Mouse (Mus musculus) skeletal muscle tissue, adult 2 months (tissue): ENCODE measurements around the gene Slc35e2.
A peak's percentile ranks its signal among the peaks of the same experiment; 100 is the strongest.
"Not testable (repeated sequence)": the region's sequence is repeated elsewhere in the genome, so short reads cannot be mapped to it uniquely, and the experiment has no call there.

Source experiments
- DNase-seq: peaks from one replicate; pipeline ENCODE4 v3.0.0-alpha.2; 2012; ENCODE audit warnings: low read depth, low spot score

Gene Slc35e2

DNA sequence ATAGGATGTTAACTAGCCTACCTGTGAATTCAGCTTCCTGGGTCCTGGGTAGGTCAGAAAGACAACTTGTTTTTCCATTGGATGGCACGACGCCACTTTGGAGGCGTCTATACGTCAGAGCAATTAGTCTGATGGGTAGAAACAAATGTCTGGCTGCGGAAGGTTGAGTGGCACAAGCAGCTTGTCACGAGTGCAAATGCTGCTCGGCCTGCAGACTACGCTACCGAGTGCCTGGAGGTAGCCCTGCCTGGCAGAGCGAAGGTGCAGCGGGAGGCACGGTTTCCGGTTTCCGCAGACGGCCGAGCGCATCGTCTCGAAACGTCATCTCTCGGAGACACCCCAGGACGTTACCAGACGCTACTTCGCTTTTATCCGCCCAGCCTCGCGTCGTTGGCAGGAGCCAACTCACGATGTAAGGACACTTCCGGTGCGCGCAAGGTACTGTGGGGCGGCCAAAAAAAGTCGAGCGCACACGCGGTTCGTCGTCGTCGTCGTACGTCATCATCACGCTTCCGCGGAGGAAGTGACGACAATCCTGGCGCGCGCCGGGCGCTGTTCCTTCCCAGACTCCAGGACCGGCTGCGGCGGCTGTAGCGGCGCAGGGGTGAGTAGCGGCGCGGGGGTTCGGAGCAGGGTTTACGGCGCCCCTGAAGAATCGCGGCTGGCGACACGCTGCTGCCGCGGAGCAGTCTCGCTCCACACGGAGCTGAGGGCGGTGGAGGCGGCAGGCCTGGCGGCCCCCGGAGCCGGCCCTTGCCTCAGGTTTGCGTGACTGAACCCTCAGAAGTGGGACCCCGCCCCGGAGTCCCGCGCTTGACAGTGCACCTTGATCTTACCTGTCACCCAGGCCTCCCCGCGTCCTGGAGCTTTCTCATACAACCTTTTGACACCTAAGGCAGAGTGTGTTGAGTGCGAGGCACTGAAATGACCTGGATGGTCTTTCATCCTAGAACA lies 23.4 kb downstream of the Slc35e2 start, which contains the start of gene Cdk11b:
Cdk11b (plus strand) TSS at position 517 of the 954 bp plus-strand sequence.
- DNase-seq = peak; percentile 98

GRCm38 (mm10) chr4:155630267-155630666 lies 29.1 kb downstream of the Slc35e2 start:
- DNase-seq = no peak

DNA sequence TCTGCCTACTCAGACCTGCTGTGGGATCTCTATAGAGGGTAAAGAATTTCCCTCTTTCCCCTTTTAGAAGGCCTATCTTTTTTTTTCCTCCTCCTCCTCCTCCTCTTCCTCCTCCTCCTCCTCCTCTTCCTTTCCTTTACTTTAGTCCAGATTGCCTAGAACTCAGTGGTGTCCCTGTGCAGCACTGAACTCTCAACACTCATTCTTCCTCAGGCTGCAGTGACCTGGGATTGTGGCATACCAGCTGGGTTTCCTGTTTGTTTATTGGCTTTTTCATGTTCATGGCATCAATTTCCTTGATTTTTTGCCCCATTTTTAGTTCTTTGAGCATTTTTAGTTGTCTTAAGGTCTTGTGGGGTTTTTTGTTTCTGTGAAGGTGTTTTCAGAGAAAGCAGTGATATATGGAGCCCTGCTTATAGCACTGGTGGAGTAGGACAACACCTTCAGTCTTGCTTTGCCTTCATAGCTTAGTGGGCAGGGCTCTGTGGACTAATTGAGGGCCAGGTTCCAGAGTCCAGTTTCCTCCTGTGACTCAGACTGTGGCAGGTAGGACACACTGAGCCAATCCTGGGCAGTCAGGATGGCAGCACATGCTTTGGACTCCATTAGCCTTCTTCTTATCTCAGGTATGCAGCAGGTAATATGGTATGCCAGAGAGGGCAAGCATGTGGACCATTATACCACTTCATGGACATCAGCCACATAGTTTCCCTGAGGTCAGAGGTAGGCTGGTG lies 34.7 kb downstream of the Slc35e2 start:
- DNase-seq = no peak

- no peak for DNase-seq
These were observed 42.3 kb downstream of the Slc35e2 start for GRCm38 (mm10) chr4:155643531-155643930.

DNA sequence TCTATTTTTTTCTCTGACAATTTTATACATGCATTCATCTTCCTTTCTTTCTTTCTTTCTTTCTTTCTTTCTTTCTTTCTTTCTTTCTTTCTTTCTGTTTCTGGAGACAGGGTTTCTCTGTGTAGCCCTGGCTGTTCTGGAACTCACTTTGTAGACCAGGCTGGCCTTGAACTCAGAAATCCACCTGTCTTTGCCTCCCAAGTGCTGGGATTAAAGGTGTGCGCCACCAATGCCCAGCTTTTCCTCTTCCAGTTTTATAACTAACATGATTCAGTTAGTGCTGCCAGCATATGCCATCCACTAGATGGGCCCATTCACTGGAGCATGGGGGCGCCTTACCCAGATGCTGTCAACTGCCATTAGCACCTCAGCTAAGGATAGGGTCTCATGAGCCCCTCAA lies 44.1 kb downstream of the Slc35e2 start, which contains the start of gene Gm10563:
Gm10563 (minus strand) TSS at position 101 of the 400 bp plus-strand sequence.
- not testable (repeated sequence) for DNase-seq

GRCm38 (mm10) chr4:155645721-155646120 lies 44.5 kb downstream of the Slc35e2 start:
- no peak for DNase-seq

DNA sequence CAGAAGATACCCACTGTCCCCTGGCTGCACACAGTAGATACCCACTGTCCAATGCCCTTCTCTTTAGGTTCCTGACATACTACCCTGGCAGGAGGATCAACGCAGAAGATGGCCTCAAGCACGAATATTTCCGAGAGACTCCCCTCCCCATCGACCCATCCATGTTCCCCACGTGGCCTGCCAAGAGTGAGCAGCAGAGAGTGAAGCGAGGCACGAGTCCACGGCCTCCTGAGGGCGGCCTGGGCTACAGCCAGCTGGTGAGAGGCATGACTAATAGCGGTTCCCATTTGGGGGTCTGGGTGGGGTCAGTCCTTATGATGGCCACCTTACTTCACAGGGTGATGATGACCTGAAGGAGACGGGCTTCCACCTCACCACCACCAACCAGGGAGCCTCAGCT lies 48.1 kb downstream of the Slc35e2 start:
- DNase-seq = no peak

DNA sequence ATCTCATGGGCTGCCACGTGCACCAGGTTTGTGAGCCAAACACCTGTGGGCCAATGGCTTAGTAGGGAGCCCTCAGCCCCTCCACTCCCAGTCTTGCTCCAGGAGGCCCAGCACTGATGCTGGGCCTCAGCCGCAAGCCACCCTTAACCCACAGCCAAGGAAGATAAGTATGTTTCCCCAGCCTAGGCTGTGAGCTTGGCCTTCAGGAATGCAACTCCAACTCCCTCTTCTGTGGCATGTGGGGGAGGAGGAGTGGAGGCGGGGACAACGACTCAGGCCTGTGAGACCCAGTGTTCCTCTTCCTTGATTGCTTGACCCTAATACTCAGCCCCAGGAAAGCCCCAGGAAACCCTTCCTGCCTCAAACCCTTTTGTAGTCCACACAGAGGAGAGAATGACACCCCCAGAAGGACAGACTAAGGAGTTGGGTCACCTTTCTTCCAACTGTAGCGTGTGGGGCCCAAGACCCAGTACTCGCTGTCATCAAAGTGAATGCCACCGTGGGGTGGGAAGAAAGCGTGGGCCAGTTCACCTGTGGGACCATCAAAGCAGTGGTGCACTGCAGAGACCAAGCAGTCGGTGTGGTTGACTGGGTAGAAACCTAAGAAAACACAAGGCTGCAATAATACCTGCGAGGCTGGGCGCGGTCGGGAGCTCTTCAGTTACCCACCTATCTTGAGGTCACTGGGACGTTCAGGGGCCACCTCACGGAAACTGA lies 50.5 kb downstream of the Slc35e2 start:
- no peak for DNase-seq

- DNase-seq = no peak
These were observed 51.3 kb downstream of the Slc35e2 start for GRCm38 (mm10) chr4:155652283-155653085.

DNA sequence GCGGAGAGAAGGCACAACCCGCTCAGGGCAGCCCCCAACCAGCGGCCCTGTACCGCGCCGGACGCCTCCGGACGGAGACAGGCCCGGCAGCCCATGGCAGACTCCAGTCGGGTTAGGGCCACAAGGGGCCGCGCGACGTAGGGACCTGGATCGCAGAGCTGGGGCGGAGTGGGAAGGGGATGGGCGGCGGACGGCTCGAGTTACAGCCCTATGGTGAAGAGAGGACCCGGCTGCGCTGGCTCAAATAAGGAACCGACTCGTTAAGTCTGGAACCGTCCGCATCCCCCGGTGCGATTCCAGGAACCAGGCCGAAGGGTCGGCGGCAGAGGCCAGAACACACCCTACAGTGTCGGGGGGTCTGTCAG lies 51.9 kb downstream of the Slc35e2 start, which contains the start of gene Mmp23:
Mmp23 (minus strand) TSS at position 299 of the 365 bp plus-strand sequence.
- no peak for DNase-seq

DNA sequence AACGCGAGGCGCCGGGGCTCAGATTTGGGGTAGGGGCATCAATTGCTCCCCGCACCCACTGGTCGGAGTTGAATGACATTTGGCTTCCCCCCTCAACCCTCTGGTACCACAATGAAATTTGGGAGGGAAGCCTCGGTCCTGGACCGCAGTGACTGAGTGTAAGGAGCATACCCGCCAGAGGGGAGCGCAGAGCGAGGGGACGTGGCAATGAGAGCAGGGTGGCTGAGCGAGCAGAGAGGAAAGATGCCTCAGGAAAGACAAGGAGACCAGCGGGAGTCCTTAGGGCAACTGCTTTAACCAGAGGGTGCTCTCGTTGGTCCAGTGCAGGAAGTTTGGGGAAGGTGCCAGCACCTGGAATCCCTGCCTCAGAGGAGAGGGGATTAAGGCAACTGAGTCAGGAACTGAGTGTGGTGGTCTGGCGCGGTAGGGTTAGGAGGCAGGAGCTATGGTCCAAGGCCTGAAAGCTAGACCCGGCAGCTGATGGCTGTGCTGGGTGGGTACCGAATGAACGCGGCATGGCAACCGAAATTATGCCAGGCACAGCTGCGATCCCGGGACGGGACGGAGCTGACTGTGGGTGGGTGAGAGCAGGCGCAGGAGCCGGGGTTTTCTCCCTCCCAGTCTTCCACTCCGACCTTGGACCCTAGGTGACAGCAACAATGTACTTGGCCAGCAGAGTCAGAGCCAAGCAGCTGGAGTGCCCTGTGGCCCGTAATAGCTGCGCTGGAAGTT lies 52.4 kb downstream of the Slc35e2 start:
- no peak for DNase-seq

DNA sequence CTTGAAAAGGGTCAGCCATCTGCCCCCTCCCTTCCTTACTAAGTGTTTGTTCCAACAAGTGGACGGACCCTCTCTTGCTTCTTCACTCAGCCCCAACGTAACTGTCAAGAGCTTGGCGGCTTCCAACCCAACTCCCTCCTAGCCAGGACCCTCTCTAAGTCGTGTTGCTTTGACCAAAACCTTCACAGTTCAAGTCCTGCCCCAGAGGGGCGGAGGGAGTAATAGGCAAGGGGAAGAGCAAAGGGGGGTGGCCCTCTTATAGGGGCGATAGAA lies 52.9 kb downstream of the Slc35e2 start:
- no peak for DNase-seq

DNA sequence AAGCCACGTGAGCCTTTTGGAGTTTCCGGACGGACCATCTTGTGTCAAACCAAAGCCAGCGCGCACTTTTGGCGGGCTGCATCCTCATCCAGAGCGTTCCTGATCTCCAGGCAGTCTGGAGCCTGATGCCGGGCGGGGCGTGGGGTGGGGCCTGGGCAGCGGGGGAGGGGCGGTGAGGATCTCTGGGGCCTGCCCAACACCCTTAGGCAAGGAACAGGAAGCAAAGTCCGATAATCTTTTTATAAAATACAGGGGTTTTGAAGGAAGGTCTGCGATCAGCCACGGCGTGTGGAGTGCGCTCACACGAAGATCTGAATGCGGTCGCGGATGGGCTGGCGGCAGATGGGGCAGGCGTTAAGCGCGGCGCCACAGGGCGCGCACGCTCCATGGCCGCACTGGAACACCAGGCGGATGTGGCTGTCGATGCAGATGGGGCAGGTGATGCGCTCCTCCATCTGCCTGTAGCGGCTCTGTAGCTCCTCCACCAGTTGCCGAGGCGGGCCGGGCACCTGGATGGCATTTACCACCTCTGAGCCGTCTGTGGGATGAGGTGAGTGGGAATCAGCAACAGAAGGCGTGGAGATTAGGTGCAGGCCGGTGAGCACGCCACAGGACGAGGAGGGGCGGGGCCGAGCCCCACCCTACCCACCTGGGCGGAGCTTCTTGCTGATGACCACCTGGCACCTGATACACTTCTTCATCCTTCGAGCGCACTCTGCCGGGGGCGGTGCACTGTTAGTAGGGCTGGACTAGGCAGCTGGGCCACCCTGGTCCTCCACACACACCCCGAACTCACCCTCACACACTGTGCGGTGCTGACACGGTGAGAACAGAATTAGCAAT lies 53.5 kb downstream of the Slc35e2 start:
- DNase-seq = no peak

GRCm38 (mm10) chr4:155656214-155656751 lies 55.1 kb downstream of the Slc35e2 start:
- DNase-seq = no peak

GRCm38 (mm10) chr4:155658961-155659360 lies 57.7 kb downstream of the Slc35e2 start:
- DNase-seq = no peak

DNA sequence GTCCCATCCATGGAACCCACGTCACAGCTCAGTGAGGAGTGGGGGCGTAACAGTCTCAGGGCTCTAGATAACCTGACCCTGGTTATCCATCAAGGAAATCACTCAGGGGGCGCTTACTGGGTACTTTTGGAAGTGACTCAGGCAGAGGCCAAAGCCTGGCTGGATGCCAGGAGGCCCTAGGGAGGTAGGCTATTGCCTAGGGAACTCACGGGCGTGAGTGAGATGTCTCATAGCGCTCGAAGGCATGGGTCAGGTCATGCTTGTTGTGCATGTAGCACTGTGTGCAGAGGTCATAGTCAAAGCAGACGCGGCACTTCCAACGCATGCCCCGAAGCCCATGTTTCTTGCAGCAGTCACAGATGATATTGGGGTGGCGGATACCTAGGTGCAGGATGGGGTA lies 59.4 kb downstream of the Slc35e2 start:
- DNase-seq = no peak

GRCm38 (mm10) chr4:155666903-155667302 lies 65.7 kb downstream of the Slc35e2 start:
- DNase-seq = no peak

GRCm38 (mm10) chr4:155668689-155669597 lies 67.7 kb downstream of the Slc35e2 start, which contains the start of gene Mib2:
Gene Mib2 (minus strand): TSS chr4:155669198.
- peak; percentile 90 for DNase-seq
